Mouse (Mus musculus): ENCODE measurements around the gene Pus7l.

DNA sequence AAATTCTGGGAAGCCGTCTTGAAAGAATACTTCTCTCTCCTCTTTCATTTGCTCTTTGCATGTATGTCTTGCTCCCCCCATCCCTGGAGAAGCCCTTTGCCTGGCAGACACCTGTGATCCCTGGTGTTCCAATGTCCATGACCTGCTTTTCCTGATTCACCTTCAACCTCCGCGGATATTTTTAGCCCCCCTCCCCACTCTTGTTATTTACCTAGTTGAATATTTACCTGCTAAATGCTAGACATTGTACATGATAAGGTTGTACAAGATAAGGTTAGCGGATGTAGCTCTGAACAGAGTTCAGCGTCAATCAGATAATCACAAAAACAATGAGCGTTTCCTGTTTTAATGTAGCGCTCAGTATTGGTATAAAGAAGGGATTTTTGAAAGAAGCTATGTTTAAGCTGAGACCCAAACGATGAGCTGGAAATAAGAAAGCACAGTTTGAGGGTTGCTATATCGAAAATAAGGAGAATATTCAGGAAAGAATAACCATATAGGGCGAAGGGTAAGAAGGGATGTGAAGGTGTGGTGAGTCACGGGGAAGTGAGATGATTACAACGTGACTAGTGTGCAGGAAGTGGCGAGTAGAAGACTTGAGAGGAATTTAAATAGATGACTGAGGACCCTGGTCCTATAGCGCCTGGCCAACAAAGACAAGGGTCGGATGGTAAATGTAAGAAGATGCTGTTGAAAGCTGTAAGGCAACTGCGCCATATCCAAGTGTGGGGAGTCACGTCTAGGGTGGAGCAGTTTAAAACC is 15.7 kb upstream of the Pus7l start:
- no peak for TF ChIP-seq POLR2A (IDR thresholded peaks at IDR 0.05; ENCODE audit: insufficient read depth, low read depth, low read length)
- TF ChIP-seq CTCF (IDR thresholded peaks at IDR 0.05; ENCODE audit: insufficient read depth, low read depth, low read length): no peak
